Mouse (Mus musculus) limb, embryonic 14.5 days (tissue): ENCODE data around the gene Ift81. TPM values are rescaled to one million over a fixed set of nuclear protein-coding genes. Genes with fewer than 3 reads are reported as not detected.
A peak's percentile ranks its signal among the peaks of the same experiment; 100 is the strongest.

Experiments
- ATAC-seq: fragments of 200-750 bp; cut with Nextera tagmentation; 2 replicates; pipeline ENCODE4 v1.8.0; 2017; ENCODE audit warnings: low read depth, moderate number of reproducible peaks, moderate TSS enrichment; ENCODE audit not compliant: low FRiP score
- DNase-seq: peaks from one replicate; pipeline ENCODE4 v3.0.0-alpha.2; 2015; ENCODE audit warnings: low spot score
- H3K27ac ChIP-seq: fragments of 300-500 bp; sonication (generic); replicated peaks from 2 replicates; pipeline ENCODE4 v1.5.1; 2014; ENCODE audit warnings: low read depth, mild to moderate bottlenecking, low read length, moderate library complexity, mixed read lengths
- H3K27me3 ChIP-seq: fragments of 300-500 bp; sonication (generic); 2 replicates; pipeline ENCODE4 v1.6.1; 2014; ENCODE audit warnings: low read length, mixed read lengths; ENCODE audit not compliant: control insufficient read depth, insufficient read depth
- H3K36me3 ChIP-seq: fragments of 300-500 bp; sonication (generic); 2 replicates; pipeline ENCODE4 v1.6.1; 2014; ENCODE audit warnings: mild to moderate bottlenecking, low read length, moderate library complexity, mixed read lengths; ENCODE audit not compliant: control insufficient read depth, insufficient read depth
- H3K4me1 ChIP-seq: fragments of 300-500 bp; sonication (generic); 2 replicates; pipeline ENCODE4 v1.6.1; 2014; ENCODE audit warnings: antibody characterized with exemption, low read length, mixed read lengths; ENCODE audit not compliant: control insufficient read depth, insufficient read depth
- H3K4me2 ChIP-seq: fragments of 300-500 bp; sonication (generic); replicated peaks from 2 replicates; pipeline ENCODE4 v1.6.1; 2014; ENCODE audit warnings: low read depth, mild to moderate bottlenecking, low read length, moderate library complexity; ENCODE audit not compliant: severe bottlenecking
- H3K4me3 ChIP-seq: fragments of 300-500 bp; sonication (generic); replicated peaks from 2 replicates; pipeline ENCODE4 v1.5.1; 2014; ENCODE audit warnings: low read length
- H3K9ac ChIP-seq: fragments of 300-500 bp; sonication (generic); 2 replicates; pipeline ENCODE4 v1.6.1; 2014; ENCODE audit warnings: mild to moderate bottlenecking, low read depth, low read length, moderate library complexity; ENCODE audit not compliant: severe bottlenecking
- H3K9me3 ChIP-seq: fragments of 300-500 bp; sonication (generic); 2 replicates; pipeline ENCODE4 v1.6.1; 2016; ENCODE audit warnings: low read length; ENCODE audit not compliant: control insufficient read depth
- POLR2A ChIP-seq: fragments of 200-500 bp; IDR thresholded peaks from 2 replicates; pipeline ENCODE4 v1.8.0; 2012; ENCODE audit warnings: inconsistent platforms, mild to moderate bottlenecking, moderate library complexity, borderline replicate concordance; ENCODE audit not compliant: insufficient read depth, insufficient read length; ENCODE audit errors: extremely low read depth
- WGBS: fragments of 180-500 bp; shearing (Covaris S2); extraction: QIAGEN DNeasy Blood & Tissue Kit; methylation state at CpG from one replicate; pipeline ENCODE4 v1.1.7; 2014; 5-methylcytosine and 5-hydroxymethylcytosine counted together
- polyA plus RNA-seq, 2 experiments: library from polyadenylated mRNA; depleted of rRNA in 1 of 2; stranded (reverse) in 1 of 2; unstranded in 1 of 2; fragments of >200 nt; fragmentation: Nextera tagmentation in 1 of 2; extraction: Ambion mirVana in 1 of 2; gene quantifications; 2 replicates each; pipeline versions ENCODE4 v1.2.1 to v1.2.3; 2012 to 2014

Gene Ift81
- polyA plus RNA-seq, 2 experiments, result 17.2 to 32.7 TPM

DNA sequence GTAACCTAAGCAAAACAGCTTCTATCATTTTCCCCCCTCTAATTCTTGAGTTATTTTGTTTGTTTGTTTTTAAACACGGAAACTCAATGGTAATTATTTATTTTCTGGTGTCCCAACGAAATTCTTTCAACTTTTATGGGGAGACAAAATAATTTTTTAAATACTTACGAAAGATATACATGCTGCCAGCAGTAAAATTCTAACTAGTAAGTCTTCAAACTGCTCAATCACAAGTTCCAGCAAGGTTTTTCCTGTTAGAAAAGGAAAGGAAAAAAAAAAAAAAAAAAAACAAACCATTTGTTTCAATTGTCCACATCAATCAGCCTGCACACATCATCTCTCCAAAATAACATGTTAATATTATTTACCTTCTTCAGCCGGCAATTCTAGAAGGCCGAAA lies 113.8 kb downstream of the Ift81 start:
- no peak overlapping the region for H3K27ac ChIP-seq
- H3K4me1 ChIP-seq, result peaks cover 25% of the 10 kb centered on the region
- H3K9me3 ChIP-seq, result no peaks in the 10 kb centered on the region
- ATAC-seq, result no peak
- no peak for TF ChIP-seq POLR2A
- H3K4me3 ChIP-seq, result peak overlapping the region; percentile 98
- WGBS, result 20% methylated on average over 5 of the region's 5 CpGs
- H3K4me2 ChIP-seq, result peak overlapping the region; percentile 60
- peak overlapping the region; percentile 99 for H3K9ac ChIP-seq
- no peak for DNase-seq
- H3K36me3 ChIP-seq, result peaks cover 32% of the 10 kb centered on the region
- no peaks in the 10 kb centered on the region for H3K27me3 ChIP-seq

Other genes starting within 250 kb of the Ift81 start
- gene Gpn3, start 242.6 kb downstream of the Ift81 start, polyA plus RNA-seq (2012; rRNA removed), result 73.1 and 74.2 TPM in 2 replicates
- 63.4 and 64.1 TPM in 2 replicates for gene Gpn3, start 242.6 kb downstream of the Ift81 start, polyA plus RNA-seq (2014; fragmentation: Nextera tagmentation; extraction: Ambion mirVana)
- gene Fam216a, start 242.2 kb downstream of the Ift81 start, polyA plus RNA-seq (2012; rRNA removed), result 79.1 and 80.4 TPM in 2 replicates
- gene Fam216a, start 242.2 kb downstream of the Ift81 start, polyA plus RNA-seq (2014; fragmentation: Nextera tagmentation; extraction: Ambion mirVana), result 78.1 and 82.8 TPM in 2 replicates
- gene Arpc3, start 222.6 kb downstream of the Ift81 start, polyA plus RNA-seq (2012; rRNA removed), result 180 and 241 TPM in 2 replicates
- 46.2 and 51.0 TPM in 2 replicates for gene Arpc3, start 222.6 kb downstream of the Ift81 start, polyA plus RNA-seq (2014; fragmentation: Nextera tagmentation; extraction: Ambion mirVana)
- 44.8 and 49.8 TPM in 2 replicates for gene Anapc7, start 192.8 kb downstream of the Ift81 start, polyA plus RNA-seq (2012; rRNA removed)
- gene Anapc7, start 192.8 kb downstream of the Ift81 start, polyA plus RNA-seq (2014; fragmentation: Nextera tagmentation; extraction: Ambion mirVana), result 27.6 and 31.2 TPM in 2 replicates
- gene Atp2a2, start 112.3 kb downstream of the Ift81 start, polyA plus RNA-seq (2012; rRNA removed), result 96.7 and 99.0 TPM in 2 replicates
- 36.5 and 39.7 TPM in 2 replicates for gene Atp2a2, start 112.3 kb downstream of the Ift81 start, polyA plus RNA-seq (2014; fragmentation: Nextera tagmentation; extraction: Ambion mirVana)
- gene P2rx7, start 29.4 kb upstream of the Ift81 start, polyA plus RNA-seq (2012; rRNA removed), result 2.9 and 3.6 TPM in 2 replicates
- 1.6 and 1.7 TPM in 2 replicates for gene P2rx7, start 29.4 kb upstream of the Ift81 start, polyA plus RNA-seq (2014; fragmentation: Nextera tagmentation; extraction: Ambion mirVana)
- gene P2rx4, start 93.0 kb upstream of the Ift81 start, polyA plus RNA-seq (2012; rRNA removed), result 18.2 and 19.9 TPM in 2 replicates
- 21.0 and 22.4 TPM in 2 replicates for gene P2rx4, start 93.0 kb upstream of the Ift81 start, polyA plus RNA-seq (2014; fragmentation: Nextera tagmentation; extraction: Ambion mirVana)
- gene Camkk2, start 164.9 kb upstream of the Ift81 start, polyA plus RNA-seq (2012; rRNA removed), result 34.7 and 35.0 TPM in 2 replicates
- 39.1 and 39.3 TPM in 2 replicates for gene Camkk2, start 164.9 kb upstream of the Ift81 start, polyA plus RNA-seq (2014; fragmentation: Nextera tagmentation; extraction: Ambion mirVana)
- gene Anapc5, start 206.8 kb upstream of the Ift81 start, polyA plus RNA-seq (2012; rRNA removed), result 686 and 736 TPM in 2 replicates
- gene Anapc5, start 206.8 kb upstream of the Ift81 start, polyA plus RNA-seq (2014; fragmentation: Nextera tagmentation; extraction: Ambion mirVana), result 427 and 463 TPM in 2 replicates
- 21.4 and 23.5 TPM in 2 replicates for gene Rnf34, start 235.5 kb upstream of the Ift81 start, polyA plus RNA-seq (2012; rRNA removed)
- 33.7 and 40.4 TPM in 2 replicates for gene Rnf34, start 235.5 kb upstream of the Ift81 start, polyA plus RNA-seq (2014; fragmentation: Nextera tagmentation; extraction: Ambion mirVana)